Mouse (Mus musculus) liver, adult 2 months (tissue): ENCODE data around the gene Abcb5.

Experiments used
- CTCF ChIP-seq: fragments of 200-500 bp; IDR thresholded peaks from 2 replicates; pipeline ENCODE4 v1.5.1; 2011; ENCODE audit warnings: low read depth, low read length, control low read depth
- POLR2A ChIP-seq: fragments of 200-500 bp; IDR thresholded peaks from 2 replicates; pipeline ENCODE4 v1.6.1; 2011; ENCODE audit warnings: low read length, control low read depth; ENCODE audit not compliant: insufficient read depth; ENCODE audit errors: extremely low read depth

DNA sequence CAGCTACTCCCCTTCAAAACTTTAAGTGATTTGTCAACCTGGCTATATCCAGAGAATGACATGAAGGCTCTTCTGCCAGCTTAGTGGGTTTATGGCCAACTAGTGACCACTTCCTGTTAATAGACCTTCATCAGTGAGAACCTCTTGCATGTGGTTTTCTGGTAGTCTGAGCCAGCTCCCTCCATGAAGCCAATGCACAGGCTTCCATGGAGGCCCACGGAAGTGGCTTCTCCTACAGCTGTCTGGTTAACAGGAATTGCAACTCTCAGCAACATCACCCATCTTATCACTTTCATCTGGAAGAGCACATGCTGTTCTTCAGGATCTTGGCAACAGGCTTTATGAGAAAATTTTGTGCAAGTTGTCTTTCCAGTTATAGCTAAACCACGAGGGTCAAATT is 33.0 kb upstream of the Abcb5 start:
- TF ChIP-seq POLR2A (no peak), CTCF (no peak)
